Mouse (Mus musculus) cerebellum, adult 2 months (tissue): ENCODE data around the gene Psen2.

Source experiments
- CTCF ChIP-seq: fragments of 200-500 bp; IDR thresholded peaks from 2 replicates; pipeline ENCODE4 v1.5.1; 2011; ENCODE audit warnings: low read depth, mild to moderate bottlenecking, control low read depth, low read length, moderate library complexity, borderline replicate concordance; ENCODE audit not compliant: insufficient read depth
- POLR2A ChIP-seq: fragments of 200-500 bp; IDR thresholded peaks from 2 replicates; pipeline ENCODE4 v1.6.1; 2011; ENCODE audit warnings: low read length, control low read depth, borderline replicate concordance; ENCODE audit not compliant: insufficient read depth

DNA sequence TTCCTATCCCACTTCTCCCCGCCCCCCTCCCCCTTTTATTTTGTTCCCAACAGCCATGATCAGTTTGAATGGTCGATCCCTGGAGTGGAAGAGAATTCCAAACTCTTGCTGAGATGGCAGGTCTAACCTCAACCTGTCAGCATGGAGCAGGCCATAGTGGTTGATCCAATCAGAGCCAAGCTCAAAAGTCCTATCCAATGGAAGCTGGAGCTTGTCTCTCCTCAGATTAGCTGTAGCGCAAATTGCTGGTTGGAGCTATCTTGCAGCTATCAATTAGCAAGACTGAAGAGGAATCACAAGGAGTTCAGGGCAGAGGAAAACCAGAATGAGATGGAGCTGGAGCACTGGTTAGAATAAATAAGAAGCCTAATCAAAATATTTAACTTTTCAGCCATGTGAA, 54.9 kb downstream of the Psen2 start:
- TF ChIP-seq CTCF (no peak), POLR2A (no peak)
